Mouse (Mus musculus): Measurements from ENCODE around the gene Pde10a.

Pde10a gene

DNA sequence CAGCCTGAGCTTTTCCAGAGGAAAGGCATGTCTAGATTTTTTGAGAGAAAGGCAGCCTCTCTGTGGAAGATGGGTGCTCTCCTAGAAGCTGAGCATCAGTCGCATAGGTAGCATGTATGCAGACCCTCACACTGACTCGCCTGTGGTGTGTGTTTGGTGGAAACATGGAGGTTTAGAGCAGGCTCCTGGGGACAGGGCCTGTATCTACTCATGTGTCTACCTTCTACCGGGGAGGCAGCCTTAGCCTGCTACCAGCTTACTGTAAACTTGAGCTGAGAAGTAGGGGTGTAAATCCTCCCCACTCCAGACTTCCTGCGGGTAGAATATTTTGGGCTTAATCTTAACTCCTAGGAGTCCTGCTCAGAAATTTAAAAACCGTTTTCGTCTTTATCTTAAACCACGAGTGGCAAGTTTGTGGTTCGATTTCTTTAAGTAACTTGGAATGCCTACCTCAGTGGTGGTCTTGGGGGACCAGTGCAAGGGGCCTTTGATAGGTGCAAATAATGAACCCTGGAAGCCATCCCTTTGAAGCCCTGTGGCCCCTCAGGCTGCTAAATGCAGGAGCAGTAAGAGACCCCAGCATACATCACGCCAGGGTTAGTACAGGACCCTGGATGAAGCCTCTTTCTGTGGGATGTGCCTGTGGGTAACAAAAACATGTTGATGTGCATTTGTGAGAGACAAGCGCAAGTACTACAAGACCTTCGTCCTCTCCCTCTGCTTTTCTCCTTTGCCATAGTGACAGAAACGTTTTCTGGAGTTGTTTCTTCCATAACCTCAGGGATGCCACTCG is 367.2 kb downstream of the Pde10a start:
- DNase-seq (ENCODE audit: low read depth): no peak

DNA sequence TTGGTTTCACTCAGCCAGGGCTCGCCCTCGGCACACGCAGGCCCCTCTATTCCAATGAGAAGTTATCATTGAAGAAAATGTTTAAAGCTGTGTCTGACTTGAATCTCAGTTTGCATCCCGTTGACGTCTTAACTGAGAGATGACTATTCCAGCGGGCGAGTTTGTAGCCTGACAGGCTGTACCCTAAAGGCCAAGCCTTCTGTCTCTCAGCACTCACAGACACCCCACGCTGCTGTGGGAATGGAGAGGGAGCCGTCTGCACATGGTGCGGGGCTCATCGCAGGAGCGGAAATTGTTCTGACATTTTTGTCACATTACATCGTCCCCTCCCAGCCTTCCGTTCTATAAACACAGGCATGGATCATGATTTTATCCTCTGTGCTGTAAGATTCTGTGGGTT is 370.8 kb downstream of the Pde10a start:
- no peak for DNase-seq (ENCODE audit: low read depth)

DNA sequence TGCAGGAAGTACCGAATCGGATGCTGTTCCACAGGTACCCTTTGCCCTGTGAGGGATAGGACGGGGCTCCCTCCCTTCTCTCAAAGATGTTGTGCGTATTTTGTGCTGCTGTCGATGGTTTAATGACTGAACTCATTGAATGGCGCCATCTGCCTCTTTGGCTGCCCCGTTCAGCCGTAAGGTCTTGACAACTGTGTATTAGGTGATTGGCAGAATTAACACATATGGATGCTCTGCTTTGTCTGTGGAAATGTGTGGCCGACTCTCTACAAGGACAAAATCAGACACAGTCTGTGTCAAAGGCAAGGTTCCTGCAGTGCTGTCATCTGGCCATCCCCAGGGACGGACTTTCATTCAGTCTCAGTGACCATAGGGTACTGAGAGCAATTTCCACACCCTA is 372.6 kb downstream of the Pde10a start:
- no peak for DNase-seq (ENCODE audit: low read depth)

DNA sequence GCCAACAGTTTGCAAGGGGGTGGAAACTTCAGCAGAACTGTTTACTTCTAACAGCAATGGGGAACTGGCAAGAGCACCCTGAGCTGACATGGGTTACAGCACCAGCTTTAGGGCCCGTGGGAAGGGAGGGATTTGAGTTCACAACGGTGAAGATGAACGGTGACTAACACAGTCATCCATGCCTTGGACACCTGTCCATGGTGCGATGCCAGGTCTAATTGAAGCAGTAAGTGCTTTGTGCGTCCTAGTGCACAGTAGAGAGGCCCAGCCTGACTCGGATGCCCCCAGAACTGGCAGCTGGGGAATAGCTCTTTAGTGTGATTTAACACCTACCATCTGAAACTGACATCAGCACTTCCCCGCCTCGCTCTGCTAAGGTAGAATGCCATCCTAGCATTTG is 373.0 kb downstream of the Pde10a start:
- DNase-seq (ENCODE audit: low read depth): no peak

DNA sequence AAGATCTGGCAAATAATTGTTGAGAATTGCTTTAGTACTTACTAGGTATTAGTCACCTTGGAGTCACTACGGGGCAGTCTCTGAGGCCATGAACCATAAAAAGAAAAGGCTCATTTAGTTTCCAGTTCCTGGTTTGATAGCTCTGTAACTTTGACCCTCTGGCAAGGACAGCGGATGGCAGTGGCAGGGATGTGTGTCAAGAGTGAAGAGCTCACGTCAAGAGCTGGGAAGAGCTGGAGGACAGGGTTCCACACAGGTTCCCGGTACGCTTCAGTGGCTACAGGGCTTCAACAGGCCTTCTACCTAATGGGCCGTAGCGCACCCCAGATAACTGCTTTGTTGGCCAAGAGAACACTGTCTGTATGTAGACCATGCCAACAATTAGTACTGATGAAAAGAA is 374.0 kb downstream of the Pde10a start:
- no peak for DNase-seq (ENCODE audit: low read depth)

DNA sequence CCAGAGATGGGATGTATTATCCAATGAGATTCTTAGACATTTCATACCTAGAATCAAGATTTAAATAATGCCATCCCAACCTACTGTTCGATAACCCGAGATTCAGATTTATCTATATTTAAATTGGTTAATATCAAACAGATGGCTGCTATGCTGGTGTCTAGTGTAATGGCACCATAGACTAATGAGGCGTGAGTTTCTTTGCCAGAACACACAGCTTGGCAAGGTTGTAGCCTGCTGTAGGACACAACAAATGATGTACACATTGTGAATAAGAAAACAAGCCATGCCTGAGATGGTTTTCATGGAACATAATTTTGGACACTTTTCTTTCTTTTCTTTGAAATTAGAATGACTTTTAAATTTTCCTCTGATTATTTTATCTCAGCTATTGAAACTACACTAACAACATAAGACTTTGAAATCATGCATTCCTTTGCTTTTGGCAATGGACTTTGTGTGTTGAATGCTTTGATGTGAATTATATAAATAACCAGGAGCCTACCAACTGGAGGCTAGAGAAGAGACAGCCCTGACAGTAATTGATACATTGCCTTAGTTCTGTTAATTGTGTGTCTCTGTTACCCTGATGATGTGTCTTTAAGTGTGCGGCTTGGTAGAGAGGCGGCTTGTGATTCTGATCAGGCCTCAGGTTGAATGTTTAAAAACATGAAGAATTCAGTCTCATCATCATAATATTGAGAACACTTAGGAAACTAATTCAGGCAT is 378.5 kb downstream of the Pde10a start:
- no peak for DNase-seq (ENCODE audit: low read depth)

DNA sequence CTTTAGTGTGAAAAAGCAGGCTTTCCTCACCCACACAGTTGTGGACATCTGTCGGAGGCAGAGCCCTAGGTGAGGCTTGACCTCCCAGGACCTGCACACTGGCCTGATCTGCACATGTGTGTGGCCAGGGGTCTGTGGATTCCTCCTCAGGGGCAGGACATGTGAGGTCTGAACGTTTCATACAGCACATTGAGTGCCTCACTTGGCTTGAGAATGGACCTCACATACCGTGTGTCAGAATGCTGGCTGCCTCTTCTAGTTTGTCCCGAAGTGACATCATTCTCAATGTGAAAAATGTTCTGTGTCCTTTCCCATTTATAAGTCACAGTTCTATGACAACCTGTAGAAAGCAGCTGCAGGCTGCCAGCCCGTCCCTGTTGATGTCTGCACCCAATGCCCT is 385.4 kb downstream of the Pde10a start:
- DNase-seq (ENCODE audit: low read depth): no peak

DNA sequence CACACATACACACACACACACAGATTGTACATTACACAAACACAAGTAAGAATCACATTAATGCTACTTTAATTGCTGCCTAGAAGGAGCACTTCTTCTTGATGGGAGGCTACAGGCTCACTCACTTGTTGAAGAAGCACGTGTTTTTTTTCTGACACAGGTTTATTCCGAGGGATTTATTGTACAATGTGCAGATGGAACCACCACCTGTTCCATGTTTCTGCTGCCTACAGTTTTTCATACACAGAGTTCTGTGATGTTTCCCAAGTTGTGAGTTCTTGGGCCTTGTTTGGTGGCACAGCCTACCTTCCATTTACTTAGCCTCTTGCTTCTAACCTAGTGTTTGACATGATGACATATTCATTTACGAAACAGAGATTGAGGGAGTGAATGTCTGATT is 387.8 kb downstream of the Pde10a start:
- DNase-seq (ENCODE audit: low read depth): no peak

DNA sequence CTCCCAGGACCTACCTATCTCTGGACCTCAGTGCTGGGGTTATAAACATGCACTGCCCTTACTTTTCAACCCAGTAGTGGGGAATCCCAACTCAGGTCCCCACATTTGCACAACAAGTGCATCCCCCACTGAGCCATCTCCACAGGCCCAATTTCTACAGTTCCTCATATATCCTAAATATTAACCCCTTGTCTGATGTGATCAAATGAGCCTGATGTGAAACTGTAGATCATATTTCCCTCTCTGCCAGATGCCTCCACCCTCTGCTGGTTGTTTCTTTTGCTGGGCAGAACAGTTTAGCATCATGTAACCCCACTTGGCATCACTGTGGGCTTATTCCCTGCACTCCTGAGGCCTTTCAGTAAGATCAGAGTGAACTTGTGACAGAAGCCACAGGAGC is 390.5 kb downstream of the Pde10a start:
- DNase-seq (ENCODE audit: low read depth): no peak

DNA sequence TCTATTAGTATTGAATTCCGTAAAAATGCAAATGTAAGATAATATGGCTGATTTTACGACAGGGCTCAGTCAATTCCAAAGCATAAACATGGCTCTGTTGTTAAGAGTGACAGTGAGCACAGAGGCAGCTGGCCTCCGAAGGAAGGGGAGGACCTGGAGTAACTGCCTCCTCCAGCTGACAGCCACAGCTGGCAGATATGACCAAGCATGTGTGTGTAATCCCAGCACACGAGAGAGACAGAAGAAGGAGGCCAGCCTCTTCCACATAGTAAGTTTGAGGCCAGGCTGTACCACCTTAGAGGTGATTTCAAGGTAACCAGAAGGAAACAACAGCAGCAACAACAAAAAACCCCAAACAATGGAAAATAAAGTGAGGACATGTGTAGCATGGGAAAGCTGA is 397.9 kb downstream of the Pde10a start:
- DNase-seq (ENCODE audit: low read depth): no peak

DNA sequence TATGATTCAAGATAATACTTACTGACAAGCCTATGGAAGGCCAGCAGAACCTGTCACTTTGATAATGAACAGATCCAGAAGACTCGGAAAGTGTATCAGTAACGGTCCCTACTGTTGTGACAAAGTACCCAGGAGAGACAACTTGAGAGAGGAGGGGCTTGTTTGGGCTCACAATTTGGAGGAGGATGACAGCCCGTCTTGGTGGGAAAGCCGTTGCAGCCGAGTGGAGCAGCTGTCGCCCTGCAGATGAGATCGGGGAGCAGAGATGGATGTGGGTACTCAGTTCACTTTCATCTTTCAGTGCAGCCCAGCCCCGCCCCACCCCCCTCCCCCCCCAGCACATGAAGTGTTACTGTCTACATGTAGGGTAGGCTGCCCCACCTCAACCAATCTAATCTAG is 398.6 kb downstream of the Pde10a start:
- DNase-seq (ENCODE audit: low read depth): no peak

DNA sequence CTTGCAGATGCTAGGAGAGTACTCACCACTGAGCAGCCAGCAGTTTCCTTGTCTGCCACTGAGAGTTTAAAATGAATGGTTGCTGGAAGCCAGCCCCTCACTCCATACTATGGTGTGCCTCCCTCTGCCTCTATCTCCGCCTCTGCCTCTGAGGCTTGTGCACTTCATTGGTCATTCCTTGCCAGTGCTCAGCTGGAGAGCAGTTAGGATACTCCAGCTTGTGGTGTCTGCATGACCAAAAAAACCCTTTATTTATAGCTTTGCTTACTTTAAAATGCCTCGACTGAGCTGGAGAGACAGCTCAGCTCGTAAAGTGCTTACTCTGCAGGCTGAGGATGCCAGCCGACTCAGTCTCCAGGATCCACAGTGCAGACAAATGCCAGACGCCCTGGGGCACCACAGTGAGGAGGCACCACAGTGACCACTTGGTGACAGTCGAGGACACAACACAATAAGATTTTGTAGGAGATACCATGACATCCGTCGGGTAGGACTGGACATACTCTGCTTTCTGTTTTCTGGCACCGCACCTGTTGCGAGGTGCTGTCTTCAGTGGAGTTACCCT is 400.7 kb downstream of the Pde10a start:
- DNase-seq (ENCODE audit: low read depth): no peak

DNA sequence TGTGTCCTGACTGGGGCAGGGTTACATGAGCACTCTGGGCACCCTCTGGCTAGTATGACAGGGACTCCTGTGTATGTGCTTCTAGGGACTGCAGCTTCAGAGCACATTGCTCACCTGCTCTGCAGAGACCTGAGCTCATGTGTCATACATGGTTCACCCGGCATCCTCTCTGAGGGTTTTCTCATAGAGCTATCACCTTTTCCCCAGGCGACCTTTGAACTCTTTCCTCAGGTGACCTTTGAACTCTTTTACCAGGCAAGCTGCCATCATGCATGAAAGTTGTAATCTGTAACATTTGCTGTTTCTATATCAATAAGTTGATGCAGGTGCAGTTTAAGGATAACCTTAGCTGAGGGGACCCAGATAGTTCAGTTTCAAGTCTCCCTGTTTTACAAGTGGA is 403.4 kb downstream of the Pde10a start:
- no peak for DNase-seq (ENCODE audit: low read depth)

DNA sequence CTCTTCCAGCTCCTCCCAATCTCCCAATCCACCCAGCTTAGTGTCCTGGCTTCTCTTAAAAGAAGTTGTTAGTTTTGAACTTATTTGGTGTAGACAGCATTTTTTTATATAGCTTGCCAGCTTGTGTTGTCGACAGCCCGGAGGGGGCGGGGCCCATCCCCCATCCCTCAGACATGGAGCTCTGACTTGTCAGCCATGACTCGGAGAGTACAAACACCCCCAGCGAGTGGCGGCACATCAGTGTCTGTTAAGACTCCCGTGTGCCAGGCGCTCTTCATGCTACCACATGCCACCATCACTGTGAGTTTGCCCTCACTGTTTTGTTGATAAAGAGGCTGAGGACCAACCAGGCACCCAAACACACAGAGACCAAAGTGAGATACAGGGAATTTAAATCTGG is 404.5 kb downstream of the Pde10a start:
- no peak for DNase-seq (ENCODE audit: low read depth)

DNA sequence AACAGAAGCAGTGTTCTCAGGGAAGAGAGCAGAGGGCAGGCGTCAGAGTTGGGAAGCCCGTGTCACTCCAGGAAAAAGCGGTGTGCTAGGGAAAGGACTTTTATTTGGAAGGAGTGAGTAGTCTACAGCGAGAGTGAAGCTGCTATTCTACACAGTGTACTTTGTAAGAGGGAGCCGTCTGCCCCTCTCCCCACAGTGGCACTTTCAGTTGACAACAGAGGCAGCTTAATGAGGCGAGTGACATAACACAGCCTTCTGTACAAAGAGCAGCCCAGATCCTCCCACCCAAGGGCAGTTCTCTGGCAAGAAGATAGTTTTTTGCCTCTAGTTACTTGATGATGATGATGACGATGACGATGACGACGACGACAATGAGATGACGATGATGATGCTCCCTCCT is 410.4 kb downstream of the Pde10a start:
- DNase-seq (ENCODE audit: low read depth): no peak

DNA sequence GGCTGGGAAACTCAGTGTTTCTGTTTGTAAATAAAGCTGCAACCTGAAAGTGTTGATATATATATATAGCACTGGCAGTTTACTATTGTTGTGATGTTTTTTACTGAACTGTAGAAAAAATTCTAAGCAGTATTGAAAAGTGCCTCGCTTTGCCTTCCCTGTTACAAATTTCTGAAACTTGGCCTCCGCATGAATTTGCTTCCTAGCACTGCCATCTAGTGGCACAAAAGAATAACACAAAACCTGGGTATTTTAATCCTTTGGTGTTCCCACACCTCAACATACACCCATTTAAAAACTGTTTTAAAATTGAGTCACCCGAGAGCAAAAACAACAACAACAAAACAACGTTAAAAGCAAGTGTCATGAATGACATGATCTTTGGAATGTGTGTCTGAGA is 411.4 kb downstream of the Pde10a start:
- peak; percentile 10 for DNase-seq (ENCODE audit: low read depth)

DNA sequence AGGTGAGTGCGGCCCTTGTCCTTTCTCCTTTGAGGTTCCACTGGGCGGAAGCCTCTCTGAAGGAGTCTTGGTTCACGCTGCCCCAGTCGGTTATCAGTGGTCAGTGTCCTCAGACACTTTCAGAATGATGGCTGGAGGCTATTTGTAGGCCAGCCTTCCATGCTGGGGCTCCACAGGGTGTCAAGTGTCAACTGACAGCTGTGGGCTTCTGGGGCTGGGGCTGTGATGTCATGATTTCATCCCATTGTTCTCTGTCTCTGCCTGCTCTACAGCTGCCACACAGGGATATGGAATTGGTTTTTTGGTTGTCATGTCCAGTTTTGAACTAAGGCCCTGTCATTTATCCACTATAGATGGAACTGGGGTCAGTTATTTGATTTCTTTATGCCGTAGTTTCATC is 426.4 kb downstream of the Pde10a start:
- no peak for DNase-seq (ENCODE audit: low read depth)

DNA sequence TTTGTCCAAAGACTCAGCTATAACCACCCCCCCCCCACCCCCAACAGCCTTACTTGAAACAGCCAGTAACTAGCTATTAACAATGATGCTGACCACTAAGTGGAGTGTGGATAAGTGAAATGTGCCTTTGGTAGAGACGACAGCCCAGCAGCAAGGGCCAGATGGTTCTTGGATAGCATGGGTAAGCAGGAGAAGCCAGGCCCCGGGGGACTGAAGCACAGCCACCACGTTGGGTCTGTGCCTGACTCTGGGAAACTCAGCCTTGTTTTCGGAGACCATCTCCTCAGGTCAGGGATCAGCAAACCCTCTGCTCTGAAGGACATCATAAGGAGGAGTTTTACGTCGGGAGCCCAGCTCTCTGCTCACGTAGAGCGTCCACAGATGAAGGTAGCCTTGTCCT is 427.8 kb downstream of the Pde10a start:
- DNase-seq (ENCODE audit: low read depth): no peak

DNA sequence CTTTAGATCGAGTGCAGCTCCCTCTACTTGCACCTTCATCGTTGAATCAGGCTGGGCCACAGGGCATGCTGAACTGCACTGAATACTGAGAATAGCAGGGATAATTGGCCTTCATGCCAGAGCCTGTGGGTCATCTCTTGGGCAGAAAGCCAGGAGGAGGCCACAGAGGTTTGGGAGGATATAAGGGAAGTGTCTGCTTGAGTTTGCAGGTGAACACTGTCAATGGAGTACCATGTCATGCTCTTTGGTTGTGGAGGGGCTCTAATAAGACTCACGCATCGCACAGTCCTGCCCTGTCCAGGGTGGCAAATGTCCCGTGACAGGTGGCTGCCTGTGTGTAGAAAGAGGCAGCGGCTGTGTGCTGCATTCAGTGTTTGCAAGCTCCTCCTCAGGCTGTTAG is 433.0 kb downstream of the Pde10a start:
- no peak for DNase-seq (ENCODE audit: low read depth)

DNA sequence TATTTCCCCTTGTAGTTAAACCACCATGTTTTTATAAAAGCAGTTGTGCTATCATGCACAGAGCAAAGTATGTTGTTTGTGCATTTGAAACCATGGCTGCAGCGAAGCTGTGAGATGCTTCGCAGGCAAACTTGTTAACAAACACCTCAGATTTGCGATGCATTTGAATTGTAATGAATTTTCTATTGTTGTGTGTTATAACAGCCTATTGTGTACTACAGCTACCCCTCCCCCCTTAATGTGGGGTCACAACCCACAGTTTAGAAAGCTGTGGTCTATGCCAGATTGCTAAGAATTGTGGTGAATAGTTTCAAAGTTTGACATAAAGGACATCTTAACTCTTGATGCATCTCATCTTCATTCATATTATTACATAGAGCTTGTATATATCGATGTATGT is 435.2 kb downstream of the Pde10a start:
- DNase-seq (ENCODE audit: low read depth): no peak

DNA sequence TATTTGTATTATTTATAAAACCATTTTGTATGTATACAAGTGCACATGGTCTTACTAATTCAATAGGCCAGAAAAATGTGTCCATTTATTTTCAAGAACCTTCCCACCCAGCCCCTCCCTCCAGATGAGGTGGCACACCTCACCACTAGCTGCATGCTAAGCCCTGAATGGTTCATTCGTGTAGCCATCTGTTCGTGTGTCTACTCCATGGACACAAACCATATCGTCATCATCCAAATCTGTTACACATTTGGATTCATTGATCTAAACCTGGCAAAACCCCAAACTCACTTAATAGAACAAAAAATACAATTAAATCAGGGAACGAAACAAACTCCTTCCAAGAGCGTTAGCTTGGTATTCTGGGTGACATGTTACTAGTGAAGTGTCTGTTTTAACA is 435.9 kb downstream of the Pde10a start:
- no peak for DNase-seq (ENCODE audit: low read depth)

DNA sequence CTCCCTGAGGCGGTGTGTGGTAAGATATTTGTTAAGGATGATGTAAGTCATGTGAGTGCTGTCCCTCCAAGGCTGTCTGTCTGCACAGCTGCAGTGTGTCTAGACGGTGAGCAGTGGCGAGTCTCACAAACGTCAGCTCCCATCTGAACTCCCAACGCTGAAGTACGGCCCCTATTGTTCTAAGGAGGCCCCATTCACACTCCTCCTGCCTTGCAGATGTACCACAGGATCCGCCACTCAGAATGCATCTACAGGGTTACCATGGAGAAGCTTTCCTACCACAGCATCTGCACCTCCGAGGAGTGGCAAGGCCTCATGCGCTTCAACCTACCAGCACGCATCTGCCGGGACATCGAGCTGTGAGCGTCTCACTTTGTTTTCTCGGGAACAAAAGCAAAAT is 436.5 kb downstream of the Pde10a start:
- DNase-seq (ENCODE audit: low read depth): no peak

DNA sequence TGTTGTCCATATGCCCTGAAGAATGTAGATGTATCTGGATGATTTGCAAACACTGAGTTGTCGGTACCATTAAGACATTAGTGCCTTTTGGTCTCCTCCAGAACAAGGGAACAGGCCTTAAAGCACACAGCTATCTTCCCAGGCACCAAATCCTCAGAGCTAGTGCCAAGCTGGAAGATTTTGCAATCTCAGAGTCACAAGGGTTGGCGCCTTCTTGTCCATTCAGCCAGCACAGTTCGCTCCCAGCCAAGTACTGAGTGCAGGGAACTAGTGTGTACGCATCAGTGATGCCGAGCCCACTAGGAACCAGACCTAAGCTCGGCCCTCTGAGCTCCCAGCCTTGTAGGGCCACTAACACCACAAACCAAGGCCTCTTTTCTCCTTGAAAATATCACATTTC is 440.0 kb downstream of the Pde10a start:
- DNase-seq (ENCODE audit: low read depth): peak; percentile 36

All from fibroblast of lung, adult 2 months (primary cell).